Mouse (Mus musculus): ENCODE data around the gene Pcbp2. TPM values are rescaled to one million over a fixed set of nuclear protein-coding genes. Genes with fewer than 3 reads are reported as not detected.

The Pcbp2 gene
- total RNA-seq (2021): 100 to 1,000 TPM; 449 to 472 TPM

GRCm38 (mm10) chr15:102470183-102470604 lies at the start of gene Pcbp2:
Gene Pcbp2 (plus strand): TSS chr15:102470539.
- DNase-seq (ENCODE audit: extremely low spot score in 1 of 2, low spot score in 1 of 2): peak; percentile 81 to 93

- no peak for DNase-seq (ENCODE audit: extremely low spot score in 1 of 2, low spot score in 1 of 2)
Measured at GRCm38 (mm10) chr15:102420986-102421385, 49.4 kb upstream of the Pcbp2 start.

GRCm38 (mm10) chr15:102421437-102421836 lies 48.9 kb upstream of the Pcbp2 start:
- DNase-seq (ENCODE audit: extremely low spot score in 1 of 2, low spot score in 1 of 2): peak in 1 of 2 experiments; percentile 42

- no peak for DNase-seq (ENCODE audit: extremely low spot score in 1 of 2, low spot score in 1 of 2)
Measured at GRCm38 (mm10) chr15:102423602-102424240, 46.6 kb upstream of the Pcbp2 start.

GRCm38 (mm10) chr15:102424657-102425056 lies 45.7 kb upstream of the Pcbp2 start:
- no peak for DNase-seq (ENCODE audit: extremely low spot score in 1 of 2, low spot score in 1 of 2)

- no peak for DNase-seq (ENCODE audit: extremely low spot score in 1 of 2, low spot score in 1 of 2)
Measured at GRCm38 (mm10) chr15:102426963-102427362, 43.4 kb upstream of the Pcbp2 start.

GRCm38 (mm10) chr15:102432046-102432445 lies 38.3 kb upstream of the Pcbp2 start:
- DNase-seq (ENCODE audit: extremely low spot score in 1 of 2, low spot score in 1 of 2): no peak

- no peak for DNase-seq (ENCODE audit: extremely low spot score in 1 of 2, low spot score in 1 of 2)
Measured at GRCm38 (mm10) chr15:102433173-102433572, 37.2 kb upstream of the Pcbp2 start.

- DNase-seq (ENCODE audit: extremely low spot score in 1 of 2, low spot score in 1 of 2): peak; percentile 71 to 95
Measured at GRCm38 (mm10) chr15:102442490-102442889, 27.8 kb upstream of the Pcbp2 start.

- DNase-seq (ENCODE audit: extremely low spot score in 1 of 2, low spot score in 1 of 2): no peak
Measured at GRCm38 (mm10) chr15:102445146-102445545, 25.2 kb upstream of the Pcbp2 start, which contains the start of gene Amhr2. Gene Amhr2 (plus strand): TSS chr15:102445367.

- DNase-seq (ENCODE audit: extremely low spot score in 1 of 2, low spot score in 1 of 2): no peak
Measured at GRCm38 (mm10) chr15:102446448-102446847, 23.9 kb upstream of the Pcbp2 start.

GRCm38 (mm10) chr15:102449366-102449765 lies 21.0 kb upstream of the Pcbp2 start:
- DNase-seq (ENCODE audit: extremely low spot score in 1 of 2, low spot score in 1 of 2): no peak

GRCm38 (mm10) chr15:102450928-102451327 lies 19.4 kb upstream of the Pcbp2 start:
- no peak for DNase-seq (ENCODE audit: extremely low spot score in 1 of 2, low spot score in 1 of 2)

- DNase-seq (ENCODE audit: extremely low spot score in 1 of 2, low spot score in 1 of 2): no peak
Measured at GRCm38 (mm10) chr15:102451666-102452430, 18.5 kb upstream of the Pcbp2 start.

- DNase-seq (ENCODE audit: extremely low spot score in 1 of 2, low spot score in 1 of 2): no peak
Measured at GRCm38 (mm10) chr15:102455993-102456392, 14.3 kb upstream of the Pcbp2 start.

- no peak for DNase-seq (ENCODE audit: extremely low spot score in 1 of 2, low spot score in 1 of 2)
Measured at GRCm38 (mm10) chr15:102458050-102458736, 12.1 kb upstream of the Pcbp2 start.

- peak; percentile 58 to 79 for DNase-seq (ENCODE audit: extremely low spot score in 1 of 2, low spot score in 1 of 2)
Measured at GRCm38 (mm10) chr15:102458904-102459317, 11.4 kb upstream of the Pcbp2 start, which contains the start of gene Prr13. Gene Prr13 (plus strand): TSS chr15:102459028.

GRCm38 (mm10) chr15:102459381-102459780 lies 11.0 kb upstream of the Pcbp2 start:
- no peak for DNase-seq (ENCODE audit: extremely low spot score in 1 of 2, low spot score in 1 of 2)

- no peak for DNase-seq (ENCODE audit: extremely low spot score in 1 of 2, low spot score in 1 of 2)
Measured at GRCm38 (mm10) chr15:102459847-102460246, 10.5 kb upstream of the Pcbp2 start.

- no peak for DNase-seq (ENCODE audit: extremely low spot score in 1 of 2, low spot score in 1 of 2)
Measured at GRCm38 (mm10) chr15:102460409-102460808, 9.9 kb upstream of the Pcbp2 start.

GRCm38 (mm10) chr15:102460971-102461370 lies 9.4 kb upstream of the Pcbp2 start:
- DNase-seq (ENCODE audit: extremely low spot score in 1 of 2, low spot score in 1 of 2): no peak
